Mouse (Mus musculus) liver, embryonic 14.5 days (tissue): ENCODE results near the gene Sema3a.
"Not testable (repeated sequence)": the region's sequence is repeated elsewhere in the genome, so short reads cannot be mapped to it uniquely, and the experiment has no call there.

ENCODE experiments used
- CTCF ChIP-seq: IDR thresholded peaks from 2 replicates; pipeline ENCODE4 v1.5.1; 2016; ENCODE audit warnings: antibody characterized with exemption, low read depth, control low read depth
- EP300 ChIP-seq: IDR thresholded peaks from 2 replicates; pipeline ENCODE4 v1.6.1; 2016; ENCODE audit warnings: antibody characterized with exemption, low read depth

DNA sequence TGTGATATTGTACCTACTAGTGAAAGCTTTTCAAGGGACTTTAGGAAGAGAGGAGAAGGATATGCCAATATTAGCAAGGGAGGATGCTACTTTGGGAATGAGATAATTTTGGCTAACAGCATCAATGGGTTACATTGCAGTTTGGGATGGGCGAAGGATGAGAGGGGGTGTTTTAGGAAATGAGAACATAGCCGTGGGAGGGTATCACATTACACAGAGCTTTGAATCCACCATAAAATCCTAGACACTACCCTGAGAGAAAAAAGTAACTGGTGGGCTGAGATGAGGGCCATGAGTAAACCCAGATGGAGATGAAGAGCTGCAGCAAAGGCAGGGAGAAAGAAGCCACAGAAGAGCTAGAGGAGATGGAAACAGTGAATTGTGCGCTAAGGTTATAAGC lies 370.8 kb downstream of the Sema3a start:
- TF ChIP-seq CTCF, EP300: not testable (repeated sequence)
